Mouse (Mus musculus): ENCODE measurements around the gene Ece2.

- no peak for TF ChIP-seq CTCF (IDR thresholded peaks at IDR 0.05; ENCODE audit: insufficient read depth, low read depth, low read length)
- TF ChIP-seq POLR2A (IDR thresholded peaks at IDR 0.05; ENCODE audit: insufficient read depth, low read depth, low read length): no peak
Observed at GRCm38 (mm10) chr16:20657661-20658060, 28.0 kb downstream of the Ece2 start.
